10 mouse cellular contexts compared by ENCODE assay signal in the genomic region with DNA sequence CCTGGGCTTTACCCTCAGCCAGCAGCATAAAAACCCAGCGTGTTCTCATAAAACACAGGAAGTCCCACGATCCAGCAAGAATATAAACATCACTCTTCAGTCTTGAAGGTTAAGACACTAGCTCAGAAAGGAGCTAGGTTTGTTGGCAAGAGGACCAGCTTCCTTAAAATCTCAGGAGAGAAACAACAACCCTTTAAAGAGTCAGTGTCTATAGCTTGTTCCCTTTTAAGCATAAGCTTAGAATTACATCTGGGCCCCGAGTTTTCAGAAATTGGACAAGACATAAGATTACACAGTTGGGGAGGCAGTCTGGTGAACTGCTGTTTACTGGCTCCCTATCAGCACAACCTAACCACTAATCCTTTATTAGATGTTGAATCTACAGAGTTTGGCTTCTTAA. TPM values are rescaled to one million over a fixed set of nuclear protein-coding genes. Genes with fewer than 3 reads are reported as not detected.
DNase-seq lines count a peak whose midpoint lies in the region; ATAC-seq and TF ChIP-seq lines count a peak whose summit lies in the region.
"Had no signal": no experiment of that assay in that cellular context is flagged by ENCODE, and none has a peak within 500 bp of the region (broad histone marks: within the 10 kb centered on the region; RNA-seq: fewer than 3 reads in every experiment).

No protein-coding gene starts in this region.

- intact Hi-C loops in heart, postnatal 14 days (cut with DNase I) = loop anchor here (2.0 to 5.0 kb wide), 2 partner anchors 71 to 175 kb away; a partner anchor contains a TSS

- no peaks in the 10 kb centered on the region for H3K9me3 ChIP-seq in heart, embryonic 10.5 days
- no peaks in the 10 kb centered on the region for H3K9me3 ChIP-seq in lung, postnatal 0 days (ENCODE audit: low read length)
- H3K9me3 ChIP-seq in limb, embryonic 10.5 days (replicated peaks) = no peaks in the 10 kb centered on the region
- H3K9me3 ChIP-seq in neural tube, embryonic 13.5 days = no peaks in the 10 kb centered on the region

- H3K27ac ChIP-seq in heart, embryonic 10.5 days = no peak overlapping the region
- no peak overlapping the region for H3K27ac ChIP-seq in lung, postnatal 0 days (ENCODE audit: low read length)
- H3K27ac ChIP-seq in limb, embryonic 10.5 days = no peak overlapping the region
- H3K27ac ChIP-seq in neural tube, embryonic 13.5 days (replicated peaks) = peak overlapping the region; percentile 97; the same call in 1 of the 2 replicates

- no peak for DNase-seq in heart, embryonic 10.5 days (ENCODE audit: low spot score)
- DNase-seq in heart, postnatal 14 days = no peak
- DNase-seq in lung, postnatal 0 days (ENCODE audit: low spot score) = peak; percentile 11
- no peak for DNase-seq in lung, postnatal 10 days
- DNase-seq in limb, embryonic 10.5 days (ENCODE audit: low spot score) = no peak
- no peak for DNase-seq in right cerebral cortex, postnatal 10 days (ENCODE audit: low spot score in 2 of 2)
- DNase-seq in thymus, postnatal 4 days = no peak
- DNase-seq: B cell, adult 2 months; cerebellum, adult 18-20 months had no signal

- no peak overlapping the region for H3K9ac ChIP-seq in lung, postnatal 0 days (replicated peaks; ENCODE audit: low read depth)
- peak overlapping the region; percentile 95 for H3K9ac ChIP-seq in neural tube, embryonic 13.5 days

- H3K27me3 ChIP-seq in heart, embryonic 10.5 days (ENCODE audit: insufficient read depth, poor library complexity, severe bottlenecking) = peaks cover 53% of the 10 kb centered on the region
- H3K27me3 ChIP-seq in lung, postnatal 0 days (replicated peaks; ENCODE audit: insufficient read depth, low read length) = no peaks in the 10 kb centered on the region
- peaks cover 78% of the 10 kb centered on the region for H3K27me3 ChIP-seq in limb, embryonic 10.5 days (ENCODE audit: low read depth, poor library complexity, severe bottlenecking)
- peaks cover 35% of the 10 kb centered on the region for H3K27me3 ChIP-seq in neural tube, embryonic 13.5 days

- peaks cover 8% of the 10 kb centered on the region for H3K36me3 ChIP-seq in heart, embryonic 10.5 days
- H3K36me3 ChIP-seq in lung, postnatal 0 days (ENCODE audit: insufficient read depth, low read length) = no peaks in the 10 kb centered on the region
- H3K36me3 ChIP-seq in limb, embryonic 10.5 days = peaks cover 10% of the 10 kb centered on the region
- peaks cover 12% of the 10 kb centered on the region; the same call in 1 of the 2 replicates for H3K36me3 ChIP-seq in neural tube, embryonic 13.5 days

- H3K4me2 ChIP-seq in lung, postnatal 0 days (replicated peaks; ENCODE audit: low read depth, low read length) = peak overlapping the region; percentile 79; the same call in 1 of the 2 replicates
- peak overlapping the region; percentile 75 for H3K4me2 ChIP-seq in neural tube, embryonic 13.5 days

- H3K4me1 ChIP-seq in heart, embryonic 10.5 days = peaks cover 15% of the 10 kb centered on the region
- no peaks in the 10 kb centered on the region; the same call in 1 of the 2 replicates for H3K4me1 ChIP-seq in lung, postnatal 0 days (ENCODE audit: insufficient read depth, low read depth, low read length)
- H3K4me1 ChIP-seq in limb, embryonic 10.5 days = peaks cover 33% of the 10 kb centered on the region
- peaks cover 33% of the 10 kb centered on the region for H3K4me1 ChIP-seq in neural tube, embryonic 13.5 days (replicated peaks)

- no peak for TF ChIP-seq CTCF in lung, postnatal 0 days (IDR thresholded peaks at IDR 0.05)

- peak overlapping the region; percentile 78; the same call in 1 of the 2 replicates for H3K4me3 ChIP-seq in heart, embryonic 10.5 days
- peak overlapping the region; percentile 72; the same call in 1 of the 2 replicates for H3K4me3 ChIP-seq in lung, postnatal 0 days (ENCODE audit: low read depth, low read length)
- peak overlapping the region; percentile 78 for H3K4me3 ChIP-seq in limb, embryonic 10.5 days
- H3K4me3 ChIP-seq in neural tube, embryonic 13.5 days = peak overlapping the region; percentile 76

- ATAC-seq in lung, postnatal 0 days = no peak
- ATAC-seq in neural tube, embryonic 13.5 days (ENCODE audit: low read depth) = no peak

- WGBS in heart, embryonic 10.5 days = 37% methylated on average over 3 of the region's 3 CpGs
- 17% methylated on average over 3 of the region's 3 CpGs for WGBS in lung, postnatal 0 days
- WGBS in limb, embryonic 10.5 days = 11% methylated on average over 3 of the region's 3 CpGs
- 18% methylated on average over 3 of the region's 3 CpGs for WGBS in neural tube, embryonic 13.5 days

- TF ChIP-seq EP300 in lung, postnatal 0 days (IDR thresholded peaks at IDR 0.05) = no peak

RNA-seq across cellular contexts. Expression of a gene that starts 14.1 kb away (rescaled TPM):
- polyA plus RNA-seq in heart, embryonic 10.5 days (2016; fragmentation: Nextera tagmentation; extraction: Ambion mirVana) = 21.7 and 35.2 TPM in 2 replicates
- 10 to 100 TPM; 16.9 to 22.2 TPM for total RNA-seq in heart, postnatal 14 days (2021)
- polyA plus RNA-seq in lung, postnatal 0 days (2015; fragmentation: Nextera tagmentation; extraction: Ambion mirVana) = 30.6 and 46.5 TPM in 2 replicates
- polyA plus RNA-seq in limb, embryonic 10.5 days (2016; fragmentation: Nextera tagmentation; extraction: Ambion mirVana) = 29.3 and 30.6 TPM in 2 replicates
- 58.0 and 59.2 TPM in 2 replicates for polyA plus RNA-seq in neural tube, embryonic 13.5 days (2015; fragmentation: Nextera tagmentation; extraction: Ambion mirVana)

RNA-seq across cellular contexts. Expression of a gene that starts 55.7 kb away (rescaled TPM):
- 46.2 and 46.3 TPM in 2 replicates for polyA plus RNA-seq in heart, embryonic 10.5 days (2016; fragmentation: Nextera tagmentation; extraction: Ambion mirVana)
- 10 to 100 TPM; 54.1 to 55.5 TPM for total RNA-seq in heart, postnatal 14 days (2021)
- polyA plus RNA-seq in lung, postnatal 0 days (2015; fragmentation: Nextera tagmentation; extraction: Ambion mirVana) = 38.3 and 40.9 TPM in 2 replicates
- 39.2 and 47.8 TPM in 2 replicates for polyA plus RNA-seq in limb, embryonic 10.5 days (2016; fragmentation: Nextera tagmentation; extraction: Ambion mirVana)
- polyA plus RNA-seq in neural tube, embryonic 13.5 days (2015; fragmentation: Nextera tagmentation; extraction: Ambion mirVana) = 61.0 and 67.1 TPM in 2 replicates

RNA-seq across cellular contexts. Expression of a gene that starts 56.3 kb away (rescaled TPM):
- polyA plus RNA-seq in heart, embryonic 10.5 days (2016; fragmentation: Nextera tagmentation; extraction: Ambion mirVana) = 1.5 and 1.9 TPM in 2 replicates
- not detected for total RNA-seq in heart, postnatal 14 days (2021)
- 1.4 and 1.6 TPM in 2 replicates for polyA plus RNA-seq in lung, postnatal 0 days (2015; fragmentation: Nextera tagmentation; extraction: Ambion mirVana)
- 1.8 and 3.4 TPM in 2 replicates for polyA plus RNA-seq in limb, embryonic 10.5 days (2016; fragmentation: Nextera tagmentation; extraction: Ambion mirVana)
- polyA plus RNA-seq in neural tube, embryonic 13.5 days (2015; fragmentation: Nextera tagmentation; extraction: Ambion mirVana) = 1.1 and 2.4 TPM in 2 replicates
